ENCODE assay signal across 10 mouse cellular contexts in genomic region chr10:14734285-14734684, GRCm38 (mm10). TPM values are rescaled to one million over a fixed set of nuclear protein-coding genes. Genes with fewer than 3 reads are reported as not detected.
A peak's percentile ranks its signal among the peaks of the same experiment; 100 is the strongest.
DNase-seq lines count a peak whose midpoint lies in the region; ATAC-seq and TF ChIP-seq lines count a peak whose summit lies in the region.
"Had no signal": no experiment of that assay in that cellular context is flagged by ENCODE, and none has a peak within 500 bp of the region (broad histone marks: within the 10 kb centered on the region; RNA-seq: fewer than 3 reads in every experiment).

No protein-coding gene starts in this region.

- no peaks in the 10 kb centered on the region for H3K4me1 ChIP-seq in kidney, adult 2 months (ENCODE audit: control insufficient read depth, insufficient read depth, low read length)
- H3K4me1 ChIP-seq in kidney, embryonic 15.5 days, result no peaks in the 10 kb centered on the region
- no peaks in the 10 kb centered on the region for H3K4me1 ChIP-seq in lung, postnatal 0 days (ENCODE audit: insufficient read depth, low read depth, low read length)
- H3K4me1 ChIP-seq: embryonic facial prominence, embryonic 15.5 days; limb, embryonic 13.5 days had no signal

- peak; percentile 30 for DNase-seq in kidney, adult 2 months
- DNase-seq in CD4-positive helper T cell, adult 2 months (ENCODE audit: low read depth, low spot score), result peak; percentile 10
- DNase-seq in Muller cell, postnatal 12 days (ENCODE audit: inconsistent ontology term), result peak; percentile 33
- peak; percentile 59 for DNase-seq in forelimb bud, embryonic 11.5 days (ENCODE audit: low read depth, low spot score)
- peak; percentile 66 for DNase-seq in lung, postnatal 0 days (ENCODE audit: low spot score)

- no peak overlapping the region for H3K9ac ChIP-seq in kidney, embryonic 15.5 days
- H3K9ac ChIP-seq in lung, postnatal 0 days (replicated peaks; ENCODE audit: low read depth), result no peak overlapping the region
- H3K9ac ChIP-seq: embryonic facial prominence, embryonic 15.5 days; limb, embryonic 13.5 days had no signal

- no peaks in the 10 kb centered on the region for H3K9me3 ChIP-seq in kidney, embryonic 15.5 days (replicated peaks)
- H3K9me3 ChIP-seq in lung, postnatal 0 days (ENCODE audit: low read length), result no peaks in the 10 kb centered on the region
- H3K9me3 ChIP-seq: embryonic facial prominence, embryonic 15.5 days; limb, embryonic 13.5 days had no signal

- no peak for ATAC-seq in kidney, embryonic 15.5 days (replicated peaks; ENCODE audit: low FRiP score)
- ATAC-seq in lung, postnatal 0 days, result no peak
- no peak for ATAC-seq in erythroid progenitor cell, adult 5-6 weeks (replicated peaks; ENCODE audit: low FRiP score, poor library complexity, severe bottlenecking)

- no peak overlapping the region for H3K4me3 ChIP-seq in kidney, adult 2 months (ENCODE audit: insufficient read depth, low read depth, low read length)
- no peak overlapping the region for H3K4me3 ChIP-seq in kidney, embryonic 15.5 days (replicated peaks)
- no peak overlapping the region for H3K4me3 ChIP-seq in lung, postnatal 0 days (ENCODE audit: low read depth, low read length)
- H3K4me3 ChIP-seq: embryonic facial prominence, embryonic 15.5 days; limb, embryonic 13.5 days had no signal

- TF ChIP-seq EP300 in lung, postnatal 0 days (IDR thresholded peaks at IDR 0.05), result no peak

- TF ChIP-seq POLR2A in kidney, adult 2 months (IDR thresholded peaks at IDR 0.05; ENCODE audit: low read depth, low read length), result no peak

- no peak for TF ChIP-seq CTCF in kidney, adult 2 months (conservative IDR thresholded peaks at IDR 0.05; ENCODE audit: insufficient read depth, insufficient read length, low read depth, low read length)
- TF ChIP-seq CTCF in lung, postnatal 0 days (IDR thresholded peaks at IDR 0.05), result peak; percentile 64

- H3K4me2 ChIP-seq in kidney, embryonic 15.5 days, result no peak overlapping the region
- no peak overlapping the region for H3K4me2 ChIP-seq in lung, postnatal 0 days (replicated peaks; ENCODE audit: low read depth, low read length)
- H3K4me2 ChIP-seq: embryonic facial prominence, embryonic 15.5 days; limb, embryonic 13.5 days had no signal

- no peaks in the 10 kb centered on the region for H3K36me3 ChIP-seq in kidney, adult 2 months (ENCODE audit: control insufficient read depth, insufficient read depth, low read length)
- no peaks in the 10 kb centered on the region for H3K36me3 ChIP-seq in kidney, embryonic 15.5 days
- no peaks in the 10 kb centered on the region for H3K36me3 ChIP-seq in lung, postnatal 0 days (ENCODE audit: insufficient read depth, low read length)
- H3K36me3 ChIP-seq: embryonic facial prominence, embryonic 15.5 days; limb, embryonic 13.5 days had no signal

- H3K27me3 ChIP-seq in kidney, adult 2 months (replicated peaks; ENCODE audit: control insufficient read depth, insufficient read depth, low read length), result no peaks in the 10 kb centered on the region
- no peaks in the 10 kb centered on the region for H3K27me3 ChIP-seq in kidney, embryonic 15.5 days
- H3K27me3 ChIP-seq in lung, postnatal 0 days (replicated peaks; ENCODE audit: insufficient read depth, low read length), result no peaks in the 10 kb centered on the region
- H3K27me3 ChIP-seq: embryonic facial prominence, embryonic 15.5 days; limb, embryonic 13.5 days had no signal

- WGBS in kidney, adult 2 months, result 11% methylated on average over 2 of the region's 2 CpGs
- WGBS in kidney, embryonic 15.5 days, result 8% methylated on average over 2 of the region's 2 CpGs
- WGBS in lung, postnatal 0 days, result 4% methylated on average over 2 of the region's 2 CpGs

- no peak overlapping the region for H3K27ac ChIP-seq in kidney, adult 2 months (ENCODE audit: insufficient read depth, low read depth, low read length)
- H3K27ac ChIP-seq in kidney, embryonic 15.5 days, result no peak overlapping the region
- H3K27ac ChIP-seq in lung, postnatal 0 days (ENCODE audit: low read length), result no peak overlapping the region
- H3K27ac ChIP-seq: embryonic facial prominence, embryonic 15.5 days; limb, embryonic 13.5 days had no signal

RNA-seq across cellular contexts. Expression of gene Gje1, which starts 16.3 kb away (rescaled TPM):
- polyA plus RNA-seq in kidney, adult 2 months (2012; rRNA removed), result not detected in 2 replicates
- not detected in 2 replicates for polyA plus RNA-seq in kidney, embryonic 15.5 days (2015; fragmentation: Nextera tagmentation; extraction: Ambion mirVana)
- not detected in 2 replicates for polyA plus RNA-seq in lung, postnatal 0 days (2015; fragmentation: Nextera tagmentation; extraction: Ambion mirVana)
- not detected in 2 replicates for total RNA-seq in erythroid progenitor cell, adult 5-6 weeks (2015; ENCODE audit: low replicate concordance)
- total RNA-seq in erythroid progenitor cell, adult 5-6 weeks (2017; ENCODE audit: low replicate concordance), result not detected in 2 replicates
- polyA plus RNA-seq: spleen, adult 2 months had no signal

RNA-seq across cellular contexts. Expression of gene Nmbr, which starts 28.9 kb away (rescaled TPM):
- polyA plus RNA-seq in kidney, adult 2 months (2012; rRNA removed), result 0.38 TPM in 1 of 2 replicates, not detected in the other
- 0.39 and 1.1 TPM in 2 replicates for polyA plus RNA-seq in kidney, embryonic 15.5 days (2015; fragmentation: Nextera tagmentation; extraction: Ambion mirVana)
- polyA plus RNA-seq in lung, postnatal 0 days (2015; fragmentation: Nextera tagmentation; extraction: Ambion mirVana), result not detected in 2 replicates
- not detected in 2 replicates for total RNA-seq in erythroid progenitor cell, adult 5-6 weeks (2015; ENCODE audit: low replicate concordance)
- total RNA-seq in erythroid progenitor cell, adult 5-6 weeks (2017; ENCODE audit: low replicate concordance), result not detected in 2 replicates
- polyA plus RNA-seq: spleen, adult 2 months had no signal

RNA-seq across cellular contexts. Expression of gene Vta1, which starts 28.9 kb away (rescaled TPM):
- 77.7 and 82.5 TPM in 2 replicates for polyA plus RNA-seq in kidney, adult 2 months (2012; rRNA removed)
- 97.9 and 98.7 TPM in 2 replicates for polyA plus RNA-seq in kidney, embryonic 15.5 days (2015; fragmentation: Nextera tagmentation; extraction: Ambion mirVana)
- 85.6 and 94.1 TPM in 2 replicates for polyA plus RNA-seq in lung, postnatal 0 days (2015; fragmentation: Nextera tagmentation; extraction: Ambion mirVana)
- 26.0 and 28.5 TPM in 2 replicates for total RNA-seq in erythroid progenitor cell, adult 5-6 weeks (2015; ENCODE audit: low replicate concordance)
- total RNA-seq in erythroid progenitor cell, adult 5-6 weeks (2017; ENCODE audit: low replicate concordance), result 20.1 and 29.4 TPM in 2 replicates

Comparison
In these comparisons a context has a peak if more than half of its experiments do, and no peak if none do; other contexts are left out.
1. DNase-seq: peak in every context shown above with its lines; median percentile 66 in lung, postnatal 0 days; 59 in forelimb bud, embryonic 11.5 days; 33 in Muller cell, postnatal 12 days; 30 in kidney, adult 2 months; 10 in CD4-positive helper T cell, adult 2 months.